In the genomic region with DNA sequence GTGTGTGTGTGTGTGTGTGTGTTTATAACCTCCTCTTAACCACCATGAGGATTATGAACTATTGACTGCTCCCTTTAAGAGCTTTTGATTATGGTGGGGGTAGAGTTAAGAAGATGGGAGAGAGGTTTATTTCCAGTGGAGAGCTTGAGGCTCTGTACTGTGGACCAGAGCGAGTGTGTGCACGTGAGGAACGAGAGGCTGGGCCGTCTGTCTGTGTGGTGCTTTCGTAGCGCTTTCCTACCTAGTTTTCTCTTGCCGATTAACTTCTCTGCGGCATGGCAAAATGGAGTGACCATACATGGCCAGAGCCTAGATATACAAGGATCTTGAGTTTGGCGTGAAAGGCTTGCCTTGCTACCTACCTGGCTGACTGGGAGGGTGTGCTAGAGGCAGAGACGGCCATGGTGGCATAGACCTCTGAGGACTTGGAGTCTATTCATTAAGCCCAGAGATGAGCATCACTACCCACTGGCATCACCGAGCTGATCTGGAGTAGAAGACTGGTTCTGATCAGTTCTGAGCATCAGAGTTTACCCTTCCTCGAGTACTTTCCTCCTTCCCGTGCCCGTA, we compare ENCODE assay signal across 13 mouse cellular contexts. TPM values are rescaled to one million over a fixed set of nuclear protein-coding genes. Genes with fewer than 3 reads are reported as not detected.
A peak's percentile ranks its signal among the peaks of the same experiment; 100 is the strongest.
DNase-seq lines count a peak whose midpoint lies in the region; ATAC-seq lines count a peak whose summit lies in the region.
"Had no signal": no experiment of that assay in that cellular context is flagged by ENCODE, and none has a peak within 500 bp of the region (broad histone marks: within the 10 kb centered on the region; RNA-seq: fewer than 3 reads in every experiment).

No protein-coding gene starts in this region.

- peak overlapping the region; percentile 89 for H3K4me2 ChIP-seq in heart, embryonic 14.5 days (ENCODE audit: low read length)
- no peak overlapping the region for H3K4me2 ChIP-seq in midbrain, embryonic 15.5 days
- peak overlapping the region; percentile 81 for H3K4me2 ChIP-seq in neural tube, embryonic 15.5 days

- H3K36me3 ChIP-seq in heart, embryonic 14.5 days (ENCODE audit: control insufficient read depth, insufficient read depth, low read length): peaks cover 53% of the 10 kb centered on the region
- peaks cover 54% of the 10 kb centered on the region for H3K36me3 ChIP-seq in midbrain, embryonic 10.5 days
- H3K36me3 ChIP-seq in midbrain, embryonic 15.5 days (replicated peaks): peaks cover 38% of the 10 kb centered on the region
- peaks cover 60% of the 10 kb centered on the region for H3K36me3 ChIP-seq in limb, embryonic 10.5 days
- peaks cover 42% of the 10 kb centered on the region for H3K36me3 ChIP-seq in neural tube, embryonic 15.5 days

- H3K9me3 ChIP-seq in heart, embryonic 14.5 days (ENCODE audit: control insufficient read depth, low read length): no peaks in the 10 kb centered on the region
- no peaks in the 10 kb centered on the region for H3K9me3 ChIP-seq in midbrain, embryonic 10.5 days (replicated peaks)
- H3K9me3 ChIP-seq in midbrain, embryonic 15.5 days: no peaks in the 10 kb centered on the region
- H3K9me3 ChIP-seq in limb, embryonic 10.5 days (replicated peaks): no peaks in the 10 kb centered on the region
- no peaks in the 10 kb centered on the region for H3K9me3 ChIP-seq in neural tube, embryonic 15.5 days (replicated peaks)

- no peak for ATAC-seq in heart, embryonic 14.5 days (ENCODE audit: insufficient number of reproducible peaks, insufficient read depth, low FRiP score, low read depth)
- ATAC-seq in midbrain, embryonic 15.5 days (replicated peaks): no peak
- no peak for ATAC-seq in neural tube, embryonic 15.5 days (ENCODE audit: low FRiP score)
- no peak for ATAC-seq in frontal cortex, adult (ENCODE audit: low TSS enrichment)
- ATAC-seq: lung, postnatal 0 days had no signal

- WGBS in heart, embryonic 14.5 days: 89% methylated on average over 14 of the region's 14 CpGs
- WGBS in midbrain, embryonic 10.5 days: 93% methylated on average over 14 of the region's 14 CpGs
- 94% methylated on average over 14 of the region's 14 CpGs for WGBS in midbrain, embryonic 15.5 days
- 94% methylated on average over 14 of the region's 14 CpGs for WGBS in limb, embryonic 10.5 days
- 94% methylated on average over 14 of the region's 14 CpGs for WGBS in neural tube, embryonic 15.5 days

- 0 out of 2 replicates have a peak overlapping the region, but pooled peaks have one; percentile 87 for H3K9ac ChIP-seq in heart, embryonic 14.5 days (ENCODE audit: low read length)
- no peak overlapping the region for H3K9ac ChIP-seq in midbrain, embryonic 15.5 days
- peak overlapping the region; percentile 17; the same call in 1 of the 2 replicates for H3K9ac ChIP-seq in neural tube, embryonic 15.5 days (replicated peaks)

- H3K4me1 ChIP-seq in heart, embryonic 14.5 days (ENCODE audit: control insufficient read depth in 2 of 2, insufficient read depth in 2 of 2, low read length in 2 of 2): peaks cover 4 to 10% of the 10 kb centered on the region in 2 experiments
- peaks cover 22% of the 10 kb centered on the region for H3K4me1 ChIP-seq in midbrain, embryonic 10.5 days
- H3K4me1 ChIP-seq in midbrain, embryonic 15.5 days: peaks cover 20% of the 10 kb centered on the region
- H3K4me1 ChIP-seq in limb, embryonic 10.5 days: peaks cover 26% of the 10 kb centered on the region
- peaks cover 26% of the 10 kb centered on the region for H3K4me1 ChIP-seq in neural tube, embryonic 15.5 days

- H3K27ac ChIP-seq in heart, embryonic 14.5 days (replicated peaks in 1 of 2; ENCODE audit: control insufficient read depth in 1 of 2, insufficient read depth in 1 of 2, low read depth in 2 of 2, low read length in 2 of 2): no peak overlapping the region
- H3K27ac ChIP-seq in midbrain, embryonic 10.5 days (replicated peaks): no peak overlapping the region
- no peak overlapping the region for H3K27ac ChIP-seq in midbrain, embryonic 15.5 days
- no peak overlapping the region for H3K27ac ChIP-seq in limb, embryonic 10.5 days
- no peak overlapping the region for H3K27ac ChIP-seq in neural tube, embryonic 15.5 days (replicated peaks)
- H3K27ac ChIP-seq: left cerebral cortex, adult 2 months had no signal

- no peak for DNase-seq in heart, postnatal 4 days
- no peak for DNase-seq in midbrain, embryonic 10.5 days (ENCODE audit: low spot score)
- no peak for DNase-seq in limb, embryonic 10.5 days (ENCODE audit: low spot score)
- DNase-seq: heart, adult 2 months; kidney, adult 9 months; right cerebral cortex, postnatal 25 days had no signal

- no peaks in the 10 kb centered on the region for H3K27me3 ChIP-seq in heart, embryonic 14.5 days (ENCODE audit: control insufficient read depth, insufficient read depth, low read length)
- no peaks in the 10 kb centered on the region for H3K27me3 ChIP-seq in midbrain, embryonic 10.5 days (ENCODE audit: low read depth, poor library complexity, severe bottlenecking)
- no peaks in the 10 kb centered on the region for H3K27me3 ChIP-seq in midbrain, embryonic 15.5 days (replicated peaks)
- H3K27me3 ChIP-seq in limb, embryonic 10.5 days (ENCODE audit: low read depth, poor library complexity, severe bottlenecking): no peaks in the 10 kb centered on the region
- H3K27me3 ChIP-seq in neural tube, embryonic 15.5 days (replicated peaks): no peaks in the 10 kb centered on the region

- no peak overlapping the region for H3K4me3 ChIP-seq in heart, embryonic 14.5 days (ENCODE audit: control insufficient read depth in 1 of 2, insufficient read depth in 1 of 2, low read depth in 1 of 2, low read length in 2 of 2)
- H3K4me3 ChIP-seq in midbrain, embryonic 10.5 days: peak overlapping the region; percentile 90; the same call in 1 of the 2 replicates
- no peak overlapping the region for H3K4me3 ChIP-seq in midbrain, embryonic 15.5 days
- peak overlapping the region; percentile 87 for H3K4me3 ChIP-seq in limb, embryonic 10.5 days
- peak overlapping the region; percentile 4; the same call in 1 of the 2 replicates for H3K4me3 ChIP-seq in neural tube, embryonic 15.5 days (replicated peaks)

RNA-seq across cellular contexts. Expression of a gene that starts 1.9 kb away (rescaled TPM):
- polyA plus RNA-seq in heart, embryonic 14.5 days (2014; fragmentation: Nextera tagmentation; extraction: Ambion mirVana): 7.5 and 8.7 TPM in 2 replicates
- 10 to 100 TPM; 18.0 to 18.8 TPM for total RNA-seq in heart, postnatal 4 days (2021)
- polyA plus RNA-seq in midbrain, embryonic 10.5 days (2016; fragmentation: Nextera tagmentation; extraction: Ambion mirVana): 18.5 and 20.9 TPM in 2 replicates
- 24.0 and 26.6 TPM in 2 replicates for polyA plus RNA-seq in midbrain, embryonic 15.5 days (2015; fragmentation: Nextera tagmentation; extraction: Ambion mirVana)
- 26.5 and 31.6 TPM in 2 replicates for polyA plus RNA-seq in limb, embryonic 10.5 days (2016; fragmentation: Nextera tagmentation; extraction: Ambion mirVana)
- 20.7 and 28.1 TPM in 2 replicates for polyA plus RNA-seq in neural tube, embryonic 15.5 days (2015; fragmentation: Nextera tagmentation; extraction: Ambion mirVana)

RNA-seq across cellular contexts. Expression of a gene that starts 7.9 kb away (rescaled TPM):
- polyA plus RNA-seq in heart, embryonic 14.5 days (2014; fragmentation: Nextera tagmentation; extraction: Ambion mirVana): 86.6 and 88.2 TPM in 2 replicates
- total RNA-seq in heart, postnatal 4 days (2021): 100 to 1,000 TPM; 101 to 106 TPM
- 69.6 and 81.8 TPM in 2 replicates for polyA plus RNA-seq in midbrain, embryonic 10.5 days (2016; fragmentation: Nextera tagmentation; extraction: Ambion mirVana)
- polyA plus RNA-seq in midbrain, embryonic 15.5 days (2015; fragmentation: Nextera tagmentation; extraction: Ambion mirVana): 48.4 and 52.1 TPM in 2 replicates
- 55.6 and 60.1 TPM in 2 replicates for polyA plus RNA-seq in limb, embryonic 10.5 days (2016; fragmentation: Nextera tagmentation; extraction: Ambion mirVana)
- 49.3 and 56.0 TPM in 2 replicates for polyA plus RNA-seq in neural tube, embryonic 15.5 days (2015; fragmentation: Nextera tagmentation; extraction: Ambion mirVana)

RNA-seq across cellular contexts. Expression of a gene that starts 9.1 kb away (rescaled TPM):
- polyA plus RNA-seq in heart, embryonic 14.5 days (2014; fragmentation: Nextera tagmentation; extraction: Ambion mirVana): 5.4 and 5.6 TPM in 2 replicates
- total RNA-seq in heart, postnatal 4 days (2021): 10 to 100 TPM; 22.2 to 22.3 TPM
- polyA plus RNA-seq in midbrain, embryonic 10.5 days (2016; fragmentation: Nextera tagmentation; extraction: Ambion mirVana): 6.9 and 7.0 TPM in 2 replicates
- polyA plus RNA-seq in midbrain, embryonic 15.5 days (2015; fragmentation: Nextera tagmentation; extraction: Ambion mirVana): 7.4 and 11.2 TPM in 2 replicates
- 3.4 and 5.1 TPM in 2 replicates for polyA plus RNA-seq in limb, embryonic 10.5 days (2016; fragmentation: Nextera tagmentation; extraction: Ambion mirVana)
- polyA plus RNA-seq in neural tube, embryonic 15.5 days (2015; fragmentation: Nextera tagmentation; extraction: Ambion mirVana): 7.3 and 9.0 TPM in 2 replicates

RNA-seq across cellular contexts. Expression of a gene that starts 12.6 kb away (rescaled TPM):
- polyA plus RNA-seq in heart, embryonic 14.5 days (2014; fragmentation: Nextera tagmentation; extraction: Ambion mirVana): 1.9 and 3.5 TPM in 2 replicates
- total RNA-seq in heart, postnatal 4 days (2021): under 1 TPM; 0.18 to 0.19 TPM
- 4.6 and 4.9 TPM in 2 replicates for polyA plus RNA-seq in midbrain, embryonic 10.5 days (2016; fragmentation: Nextera tagmentation; extraction: Ambion mirVana)
- 1.6 and 2.3 TPM in 2 replicates for polyA plus RNA-seq in midbrain, embryonic 15.5 days (2015; fragmentation: Nextera tagmentation; extraction: Ambion mirVana)
- 4.0 and 8.9 TPM in 2 replicates for polyA plus RNA-seq in limb, embryonic 10.5 days (2016; fragmentation: Nextera tagmentation; extraction: Ambion mirVana)
- 0.82 and 2.2 TPM in 2 replicates for polyA plus RNA-seq in neural tube, embryonic 15.5 days (2015; fragmentation: Nextera tagmentation; extraction: Ambion mirVana)
- total RNA-seq: neutrophil, adult 5-6 weeks had no signal

RNA-seq across cellular contexts. Expression of a gene that starts 24.5 kb away (rescaled TPM):
- polyA plus RNA-seq in heart, embryonic 14.5 days (2014; fragmentation: Nextera tagmentation; extraction: Ambion mirVana): 95.1 and 96.7 TPM in 2 replicates
- total RNA-seq in heart, postnatal 4 days (2021): 10 to 100 TPM; 40.9 to 47.4 TPM
- polyA plus RNA-seq in midbrain, embryonic 10.5 days (2016; fragmentation: Nextera tagmentation; extraction: Ambion mirVana): 93.6 and 96.3 TPM in 2 replicates
- 90.6 and 94.3 TPM in 2 replicates for polyA plus RNA-seq in midbrain, embryonic 15.5 days (2015; fragmentation: Nextera tagmentation; extraction: Ambion mirVana)
- polyA plus RNA-seq in limb, embryonic 10.5 days (2016; fragmentation: Nextera tagmentation; extraction: Ambion mirVana): 71.4 and 73.5 TPM in 2 replicates
- 93.0 and 93.3 TPM in 2 replicates for polyA plus RNA-seq in neural tube, embryonic 15.5 days (2015; fragmentation: Nextera tagmentation; extraction: Ambion mirVana)

Comparison
In these comparisons a context has a peak if more than half of its experiments do, and no peak if none do; other contexts are left out.
1. H3K4me3 ChIP-seq: peak in midbrain, embryonic 10.5 days (single experiment), limb, embryonic 10.5 days (single experiment) and neural tube, embryonic 15.5 days (single experiment); none in heart, embryonic 14.5 days (0 of 2) and midbrain, embryonic 15.5 days (single experiment).